In genomic region chrX:20848256-20848984, GRCm38 (mm10) we compare ENCODE assay signal across 8 mouse cellular contexts. TPM values are rescaled to one million over a fixed set of nuclear protein-coding genes. Genes with fewer than 3 reads are reported as not detected.
A peak's percentile ranks its signal among the peaks of the same experiment; 100 is the strongest.
DNase-seq lines count a peak whose midpoint lies in the region; ATAC-seq and TF ChIP-seq lines count a peak whose summit lies in the region.

No protein-coding gene starts in this region.

- WGBS in forebrain, embryonic 10.5 days: 16% methylated on average over 42 of the region's 42 CpGs
- 11% methylated on average over 42 of the region's 42 CpGs for WGBS in heart, embryonic 15.5 days
- 9% methylated on average over 42 of the region's 42 CpGs for WGBS in liver, embryonic 14.5 days (ENCODE audit: insufficient replicate concordance)
- WGBS in neural tube, embryonic 11.5 days: 25% methylated on average over 42 of the region's 42 CpGs
- WGBS in stomach, postnatal 0 days: 16% methylated on average over 37 of the region's 42 CpGs

- peak overlapping the region; percentile 66 for H3K9ac ChIP-seq in heart, embryonic 15.5 days
- peak overlapping the region; percentile 77 for H3K9ac ChIP-seq in liver, embryonic 14.5 days (replicated peaks)
- peak overlapping the region; percentile 62 for H3K9ac ChIP-seq in neural tube, embryonic 11.5 days (ENCODE audit: low read length)
- peak overlapping the region; percentile 76 for H3K9ac ChIP-seq in stomach, postnatal 0 days (ENCODE audit: low read length)

- TF ChIP-seq EP300 in liver, embryonic 14.5 days (IDR thresholded peaks at IDR 0.05; ENCODE audit: low read depth): no peak
- no peak for TF ChIP-seq EP300 in stomach, postnatal 0 days (optimal IDR thresholded peaks at IDR 0.05)

- H3K9me3 ChIP-seq in forebrain, embryonic 10.5 days: no peaks in the 10 kb centered on the region
- no peaks in the 10 kb centered on the region for H3K9me3 ChIP-seq in heart, embryonic 15.5 days (replicated peaks)
- H3K9me3 ChIP-seq in liver, embryonic 14.5 days (ENCODE audit: control insufficient read depth, low read length): no peaks in the 10 kb centered on the region
- H3K9me3 ChIP-seq in neural tube, embryonic 11.5 days (ENCODE audit: control insufficient read depth, low read length): no peaks in the 10 kb centered on the region
- H3K9me3 ChIP-seq in stomach, postnatal 0 days (ENCODE audit: control insufficient read depth, low read length): no peaks in the 10 kb centered on the region

- H3K4me1 ChIP-seq in forebrain, embryonic 10.5 days: peaks cover 8% of the 10 kb centered on the region
- H3K4me1 ChIP-seq in heart, embryonic 15.5 days (replicated peaks): peaks cover 3% of the 10 kb centered on the region; the same call in 1 of the 2 replicates
- H3K4me1 ChIP-seq in liver, embryonic 14.5 days (replicated peaks; ENCODE audit: control insufficient read depth in 2 of 2, insufficient read depth in 2 of 2, low read length in 1 of 2): peaks cover 0 to 7% of the 10 kb centered on the region in 2 experiments; a peak in 1 of 4 replicates
- no peaks in the 10 kb centered on the region for H3K4me1 ChIP-seq in neural tube, embryonic 11.5 days (ENCODE audit: control insufficient read depth, insufficient read depth, low read length)
- no peaks in the 10 kb centered on the region for H3K4me1 ChIP-seq in stomach, postnatal 0 days (replicated peaks; ENCODE audit: control insufficient read depth, insufficient read depth)

- H3K4me3 ChIP-seq in forebrain, embryonic 10.5 days: peak overlapping the region; percentile 68
- H3K4me3 ChIP-seq in heart, embryonic 15.5 days: peak overlapping the region; percentile 72
- peak overlapping the region; percentile 72 to 95 for H3K4me3 ChIP-seq in liver, embryonic 14.5 days (ENCODE audit: insufficient read depth in 1 of 2, low read depth in 2 of 2, low read length in 2 of 2)
- H3K4me3 ChIP-seq in neural tube, embryonic 11.5 days (ENCODE audit: low read depth, low read length): peak overlapping the region; percentile 61
- peak overlapping the region; percentile 48 for H3K4me3 ChIP-seq in stomach, postnatal 0 days (ENCODE audit: low read depth, low read length)

- peak; percentile 82 to 87 for DNase-seq in CD8-positive naive resting alpha-beta T cell, adult 2 months (ENCODE audit: low read depth in 2 of 2, low spot score in 2 of 2)
- DNase-seq in c-Kit-positive CD71-negative TER-119-negative erythroid progenitor cells, embryonic 14.5 days (ENCODE audit: low read depth): peak; percentile 83
- DNase-seq in forebrain, embryonic 10.5 days (ENCODE audit: extremely low spot score, low spot score): peak; percentile 86
- DNase-seq in kidney, postnatal 25 days: peak; percentile 92 to 96
- peak; percentile 90 to 92 (median 91) for DNase-seq in liver, embryonic 14.5 days (ENCODE audit: low read depth in 3 of 3, low spot score in 3 of 3)
- peak; percentile 87 for DNase-seq in neural tube, embryonic 11.5 days (ENCODE audit: low spot score)
- DNase-seq in stomach, postnatal 0 days (ENCODE audit: low spot score): peak; percentile 85

- peak; percentile 96 for ATAC-seq in heart, embryonic 15.5 days (replicated peaks; ENCODE audit: insufficient number of reproducible peaks, insufficient read depth, low FRiP score, low read depth)
- peak; percentile 99 for ATAC-seq in liver, embryonic 14.5 days (ENCODE audit: insufficient read depth)
- peak; percentile 98 for ATAC-seq in neural tube, embryonic 11.5 days (ENCODE audit: insufficient read depth, low FRiP score, low TSS enrichment)
- ATAC-seq in stomach, postnatal 0 days (ENCODE audit: low FRiP score, low TSS enrichment): peak; percentile 99

- H3K27me3 ChIP-seq in forebrain, embryonic 10.5 days (ENCODE audit: poor library complexity, severe bottlenecking): no peaks in the 10 kb centered on the region
- no peaks in the 10 kb centered on the region for H3K27me3 ChIP-seq in heart, embryonic 15.5 days
- H3K27me3 ChIP-seq in liver, embryonic 14.5 days (ENCODE audit: control insufficient read depth, insufficient read depth, low read length): no peaks in the 10 kb centered on the region
- H3K27me3 ChIP-seq in neural tube, embryonic 11.5 days (ENCODE audit: control insufficient read depth, insufficient read depth, low read length): no peaks in the 10 kb centered on the region
- H3K27me3 ChIP-seq in stomach, postnatal 0 days (ENCODE audit: control insufficient read depth, insufficient read depth, low read length): no peaks in the 10 kb centered on the region

- H3K27ac ChIP-seq in forebrain, embryonic 10.5 days: peak overlapping the region; percentile 87
- H3K27ac ChIP-seq in heart, embryonic 15.5 days: peak overlapping the region; percentile 53
- no peak overlapping the region for H3K27ac ChIP-seq in liver, embryonic 14.5 days
- H3K27ac ChIP-seq in neural tube, embryonic 11.5 days (ENCODE audit: low read depth, low read length): peak overlapping the region; percentile 14; the same call in 1 of the 2 replicates
- peak overlapping the region; percentile 70 for H3K27ac ChIP-seq in stomach, postnatal 0 days (replicated peaks)

- peaks cover 31% of the 10 kb centered on the region for H3K36me3 ChIP-seq in forebrain, embryonic 10.5 days (replicated peaks)
- H3K36me3 ChIP-seq in heart, embryonic 15.5 days: peaks cover 18% of the 10 kb centered on the region
- peaks cover 3% of the 10 kb centered on the region for H3K36me3 ChIP-seq in liver, embryonic 14.5 days (replicated peaks; ENCODE audit: control insufficient read depth, insufficient read depth, low read depth)
- H3K36me3 ChIP-seq in neural tube, embryonic 11.5 days (ENCODE audit: control insufficient read depth, insufficient read depth, low read length): no peaks in the 10 kb centered on the region; the same call in 1 of the 2 replicates
- 0 out of 2 replicates have a peak, but pooled peaks cover 4% of the 10 kb centered on the region for H3K36me3 ChIP-seq in stomach, postnatal 0 days (ENCODE audit: control insufficient read depth, insufficient read depth, low read length)

- peak overlapping the region; percentile 55 for H3K4me2 ChIP-seq in heart, embryonic 15.5 days
- peak overlapping the region; percentile 66 for H3K4me2 ChIP-seq in liver, embryonic 14.5 days (ENCODE audit: low read depth)
- peak overlapping the region; percentile 59 for H3K4me2 ChIP-seq in neural tube, embryonic 11.5 days (ENCODE audit: low read depth)
- H3K4me2 ChIP-seq in stomach, postnatal 0 days (replicated peaks; ENCODE audit: low read depth): peak overlapping the region; percentile 62

- TF ChIP-seq CTCF in liver, embryonic 14.5 days (IDR thresholded peaks at IDR 0.05; ENCODE audit: low read depth): no peak
- TF ChIP-seq CTCF in stomach, postnatal 0 days (IDR thresholded peaks at IDR 0.05; ENCODE audit: low read depth): no peak

RNA-seq across cellular contexts. Expression of gene Timp1, which starts 21.5 kb away (rescaled TPM):
- polyA plus RNA-seq in forebrain, embryonic 10.5 days (2016; fragmentation: Nextera tagmentation; extraction: Ambion mirVana): 7.4 and 7.9 TPM in 2 replicates
- 25.2 and 25.6 TPM in 2 replicates for polyA plus RNA-seq in heart, embryonic 15.5 days (2015; fragmentation: Nextera tagmentation; extraction: Ambion mirVana)
- polyA plus RNA-seq in liver, embryonic 14.5 days (2012; rRNA removed): 1.6 and 1.7 TPM in 2 replicates
- 2.0 and 2.8 TPM in 2 replicates for polyA plus RNA-seq in liver, embryonic 14.5 days (2014; fragmentation: Nextera tagmentation; extraction: Ambion mirVana)
- polyA plus RNA-seq in neural tube, embryonic 11.5 days (2014; fragmentation: Nextera tagmentation; extraction: Ambion mirVana): 10.6 and 13.5 TPM in 2 replicates
- polyA plus RNA-seq in stomach, postnatal 0 days (2015; fragmentation: Nextera tagmentation; extraction: Ambion mirVana): 11.7 and 18.8 TPM in 2 replicates

RNA-seq across cellular contexts. Expression of gene Araf, which starts 50.8 kb away (rescaled TPM):
- polyA plus RNA-seq in forebrain, embryonic 10.5 days (2016; fragmentation: Nextera tagmentation; extraction: Ambion mirVana): 91.9 and 96.6 TPM in 2 replicates
- polyA plus RNA-seq in heart, embryonic 15.5 days (2015; fragmentation: Nextera tagmentation; extraction: Ambion mirVana): 90.0 and 103 TPM in 2 replicates
- polyA plus RNA-seq in liver, embryonic 14.5 days (2012; rRNA removed): 38.3 and 43.3 TPM in 2 replicates
- 33.3 and 35.1 TPM in 2 replicates for polyA plus RNA-seq in liver, embryonic 14.5 days (2014; fragmentation: Nextera tagmentation; extraction: Ambion mirVana)
- polyA plus RNA-seq in neural tube, embryonic 11.5 days (2014; fragmentation: Nextera tagmentation; extraction: Ambion mirVana): 111 and 126 TPM in 2 replicates
- polyA plus RNA-seq in stomach, postnatal 0 days (2015; fragmentation: Nextera tagmentation; extraction: Ambion mirVana): 55.4 and 61.7 TPM in 2 replicates
